Mouse (Mus musculus) retina, postnatal 1 day (tissue): ENCODE data around the gene Amh.

ENCODE experiments used
- DNase-seq: peaks from one replicate; pipeline ENCODE4 v3.0.0-alpha.2; 2012

The Amh gene

DNA sequence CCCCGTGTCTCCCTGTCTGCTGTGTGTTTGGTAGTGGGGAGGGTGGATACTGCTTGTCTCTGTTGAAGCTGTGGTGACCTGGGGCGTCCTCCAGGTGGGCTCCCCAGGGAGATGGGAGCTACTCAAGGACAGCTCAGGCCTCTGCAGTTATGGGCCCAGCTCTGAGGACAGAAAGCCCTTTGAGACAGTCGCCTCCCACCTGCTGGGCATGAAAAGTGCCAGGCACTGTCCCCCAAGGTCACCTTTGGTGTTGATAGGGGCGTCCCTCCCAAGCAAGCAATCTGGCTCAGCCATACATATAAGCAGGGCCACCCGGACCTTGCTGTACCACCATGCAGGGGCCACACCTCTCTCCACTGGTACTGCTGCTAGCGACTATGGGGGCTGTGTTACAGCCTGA, at the start of gene Amh:
Gene Amh (plus strand): TSS at position 328 of the 400 bp plus-strand sequence.
- DNase-seq, result no peak

DNA sequence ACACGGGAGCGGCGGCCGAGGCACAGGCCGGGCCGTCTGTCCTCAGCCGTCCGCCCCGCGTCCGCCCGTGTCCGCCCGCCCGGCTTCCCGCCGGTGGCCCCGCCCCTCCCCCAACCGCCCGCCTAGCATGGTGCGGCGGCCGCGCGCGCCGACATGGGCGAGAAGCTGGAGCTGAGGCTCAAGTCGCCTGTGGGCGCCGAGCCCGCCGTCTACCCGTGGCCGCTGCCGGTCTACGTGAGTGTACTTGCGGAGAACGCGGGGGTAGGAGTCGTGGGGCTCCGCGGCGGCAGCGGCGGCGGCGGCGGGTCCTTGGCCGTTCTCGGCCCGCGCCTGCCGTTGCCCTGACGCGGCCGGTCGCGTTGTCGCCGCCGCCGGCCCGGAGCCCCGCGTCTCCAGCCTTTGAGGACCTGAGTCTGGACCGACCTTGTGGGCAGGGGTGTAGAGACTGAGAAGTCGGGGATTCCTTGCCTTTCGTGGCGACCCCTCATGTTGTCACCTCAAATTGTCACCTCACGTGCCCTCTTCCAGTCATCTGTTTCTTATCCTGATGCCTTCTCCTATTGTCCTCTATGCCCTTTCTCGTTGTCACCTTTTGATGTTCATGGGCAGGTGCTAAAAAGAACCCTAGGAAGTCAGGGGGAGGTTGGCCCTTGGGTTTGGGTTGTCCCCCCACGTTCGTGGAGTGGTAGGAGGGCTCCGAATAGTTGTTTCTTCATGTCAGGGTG, 49.6 kb upstream of the Amh start:
- DNase-seq, result no peak

DNA sequence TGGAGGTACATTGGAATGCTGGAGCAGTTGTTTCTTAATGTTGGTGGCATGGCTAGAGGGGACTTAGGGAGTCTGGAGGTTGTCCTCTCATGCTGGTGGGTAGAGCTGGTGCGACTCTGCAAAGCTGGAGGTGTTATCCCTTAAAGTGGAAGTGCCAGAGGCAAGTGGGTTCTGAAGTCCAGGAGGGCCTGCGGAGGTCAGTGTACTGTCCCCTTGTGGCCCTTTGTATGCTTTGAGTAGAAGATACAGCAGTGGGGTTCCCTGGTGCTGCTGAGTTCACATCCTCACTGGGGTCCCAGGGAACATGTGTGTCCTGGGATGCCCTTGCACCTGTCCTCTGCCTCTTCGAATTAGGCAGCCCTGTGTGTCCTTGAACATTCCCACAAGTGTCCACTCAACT, 48.9 kb upstream of the Amh start:
- no peak for DNase-seq

DNA sequence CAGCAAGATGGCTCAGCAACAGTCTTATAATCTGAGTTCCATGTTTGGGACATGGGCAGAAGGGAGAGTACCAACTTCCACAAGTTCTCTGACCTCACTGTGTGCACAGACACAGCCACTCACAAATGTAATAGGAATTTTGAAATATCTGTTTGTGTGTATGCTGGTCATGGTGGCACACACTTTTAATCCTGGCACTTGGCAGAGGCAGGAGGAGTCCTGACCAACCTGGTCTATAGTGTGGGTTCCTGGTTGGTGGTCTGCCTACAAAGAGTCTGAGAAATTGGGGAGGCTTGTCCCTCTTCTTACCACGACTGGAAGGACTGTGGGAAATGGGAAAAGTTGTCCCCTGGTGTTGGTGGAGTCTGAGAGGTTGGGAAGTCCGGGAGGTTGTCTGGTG, 48.5 kb upstream of the Amh start:
- no peak for DNase-seq

DNA sequence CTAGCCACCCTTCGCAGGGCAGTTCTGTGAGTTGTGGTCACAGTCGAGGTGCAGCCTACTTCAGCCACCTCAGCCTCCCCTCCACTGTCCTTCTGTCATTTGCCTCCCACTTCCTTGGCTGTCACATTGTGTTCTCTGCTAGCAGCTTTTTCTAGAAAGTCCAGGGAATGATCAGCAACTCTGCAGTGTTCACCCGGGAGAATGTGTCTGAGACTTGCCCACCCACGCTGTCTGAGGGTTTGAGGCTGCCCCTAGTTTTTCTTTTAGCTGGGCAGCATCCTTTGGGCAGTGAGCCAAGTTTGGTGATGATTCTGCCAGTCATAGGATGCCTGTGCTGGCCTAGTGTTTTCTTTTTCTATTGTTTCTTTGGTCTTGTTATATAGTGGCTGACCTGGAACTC, 48.1 kb upstream of the Amh start:
- DNase-seq, result peak; percentile 9

DNA sequence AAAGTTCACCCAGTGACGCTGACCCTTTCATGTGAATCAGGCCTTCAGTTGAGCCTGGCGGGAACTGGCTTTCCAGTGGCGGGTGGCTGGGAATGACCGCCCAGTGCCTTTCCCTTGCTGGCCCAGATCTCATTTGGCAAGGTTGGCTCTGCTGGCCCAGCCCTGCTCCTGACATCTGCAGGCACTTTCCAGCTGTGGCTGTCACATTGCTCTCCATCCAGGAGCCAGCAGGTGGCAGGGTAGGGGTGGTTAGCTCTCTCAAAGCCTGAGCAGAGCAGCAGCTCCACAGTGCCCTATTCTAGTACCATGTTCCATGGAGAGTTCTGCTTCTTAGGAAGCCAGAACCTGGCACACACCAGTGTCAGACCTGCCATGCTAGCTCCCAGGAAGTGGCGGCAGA, 47.3 kb upstream of the Amh start:
- DNase-seq, result peak; percentile 57

DNA sequence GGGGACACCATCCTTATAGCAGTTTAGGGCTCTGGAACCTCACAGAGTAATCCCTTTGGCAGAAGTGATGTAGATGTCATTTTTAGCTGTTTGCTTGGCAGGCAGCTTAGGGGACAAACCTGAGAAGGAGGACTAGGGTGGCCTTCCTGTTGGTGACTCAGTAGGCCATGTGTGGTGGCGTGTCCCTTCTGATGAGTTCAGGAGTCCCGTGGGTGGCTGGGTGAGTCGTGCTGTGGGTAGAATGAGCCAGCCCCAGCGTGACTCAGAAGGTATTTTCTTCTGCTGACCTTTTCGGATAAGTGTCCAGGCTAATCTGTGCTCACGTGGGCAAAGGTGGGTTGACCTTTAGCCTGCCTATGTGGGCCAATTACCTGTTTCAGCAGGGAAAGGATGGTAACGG, 46.4 kb upstream of the Amh start:
- DNase-seq, result no peak

DNA sequence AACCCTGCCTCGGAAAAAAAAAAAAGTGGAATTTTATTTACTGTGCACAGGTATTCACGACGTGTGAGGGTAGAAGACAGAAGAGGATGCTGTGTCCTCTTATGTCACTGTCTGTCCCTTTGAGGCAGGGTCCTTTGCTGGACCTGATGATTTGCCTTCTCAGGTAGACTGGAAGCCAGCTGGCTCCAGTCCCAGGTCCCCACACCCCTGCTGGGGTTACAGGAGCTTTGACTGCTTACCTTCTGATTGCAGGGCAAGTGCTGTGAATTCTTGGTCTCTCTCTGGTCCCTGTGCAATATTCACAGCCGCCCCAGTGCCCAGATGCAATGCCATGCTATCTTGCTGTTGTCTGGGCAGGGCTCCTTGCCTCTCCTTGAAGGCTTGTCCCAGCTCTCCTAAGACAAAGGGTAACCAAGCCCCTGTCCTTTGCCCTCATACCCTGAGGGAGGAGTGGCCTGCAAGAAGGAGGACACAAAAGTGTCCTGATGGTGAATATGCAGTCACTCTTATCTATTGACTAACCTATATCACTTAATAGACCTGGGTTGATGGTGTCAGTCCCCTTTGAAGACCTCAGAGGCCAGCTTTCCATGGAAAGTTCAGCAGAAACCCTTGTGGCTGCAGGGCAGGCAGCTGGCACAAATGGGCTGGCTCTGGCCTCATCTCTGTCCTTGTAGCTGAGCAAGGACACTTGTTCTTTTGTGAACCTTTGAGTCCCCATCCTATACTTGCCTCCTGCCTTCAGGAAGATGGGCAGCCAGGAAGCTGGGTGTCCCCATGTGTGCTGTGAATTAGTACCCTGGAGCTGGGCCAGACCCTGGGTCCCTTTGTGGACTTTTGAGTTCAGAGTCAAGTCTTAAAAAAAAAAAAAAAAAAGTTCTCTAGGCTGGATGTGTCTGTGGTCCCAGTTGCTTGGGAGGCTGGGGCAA, 44.2 kb upstream of the Amh start:
- DNase-seq, result no peak

DNA sequence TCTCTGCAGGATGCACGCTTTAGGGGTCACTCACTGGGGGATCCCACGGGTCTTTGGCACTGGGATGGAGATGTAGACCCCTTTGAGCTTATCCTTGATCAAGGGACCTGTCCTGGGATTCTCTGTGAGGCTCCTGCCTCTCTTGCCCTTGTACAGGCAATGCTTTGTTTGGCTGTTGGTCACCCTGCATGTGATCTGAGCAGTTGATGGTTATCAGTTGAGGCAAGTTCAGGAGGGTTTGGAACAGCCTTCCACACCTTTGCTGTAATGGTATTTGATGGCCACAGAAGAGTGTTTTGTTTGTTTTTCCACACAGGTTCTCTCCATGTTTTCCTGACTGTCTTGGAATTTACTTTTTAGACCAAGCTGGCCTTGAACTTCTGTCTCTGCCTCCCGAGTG, 43.2 kb upstream of the Amh start:
- no peak for DNase-seq

DNA sequence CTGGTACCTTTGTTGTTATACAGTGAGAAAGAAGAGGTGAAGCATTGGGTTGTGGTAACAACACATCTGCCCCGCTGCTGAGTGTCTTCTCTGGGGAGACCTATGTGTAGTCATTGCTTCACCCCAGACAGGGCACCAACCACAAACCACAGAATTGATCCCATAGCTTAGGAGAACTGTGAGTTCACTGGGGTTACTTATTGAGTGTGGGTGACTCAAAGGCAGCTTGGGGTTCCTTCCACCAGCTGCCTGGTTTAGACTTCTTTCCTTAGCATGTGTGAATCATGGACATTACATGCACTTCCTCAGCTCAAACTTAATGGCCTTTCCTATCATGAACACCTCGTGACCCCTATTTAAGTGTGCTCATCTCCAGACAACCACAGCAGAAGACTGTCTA, 41.5 kb upstream of the Amh start:
- no peak for DNase-seq

DNA sequence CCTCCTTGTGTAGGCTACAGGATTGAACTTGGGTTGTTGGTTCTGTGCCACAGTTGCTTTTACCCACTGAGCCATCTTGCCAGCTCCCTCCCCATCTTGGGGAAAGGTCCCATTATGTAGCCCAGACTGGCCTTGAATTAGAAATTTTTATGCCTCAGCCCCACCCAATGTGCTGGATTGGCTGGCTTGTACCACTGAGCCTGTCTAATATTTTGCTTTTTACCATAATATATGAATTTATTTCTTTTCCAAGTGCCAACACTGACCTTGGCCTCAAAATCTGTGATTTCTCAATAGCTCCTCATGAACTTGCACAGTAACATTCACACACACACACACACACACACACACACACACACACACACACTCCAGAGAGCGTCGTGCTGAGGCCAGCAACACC, 39.3 kb upstream of the Amh start:
- no peak for DNase-seq

DNA sequence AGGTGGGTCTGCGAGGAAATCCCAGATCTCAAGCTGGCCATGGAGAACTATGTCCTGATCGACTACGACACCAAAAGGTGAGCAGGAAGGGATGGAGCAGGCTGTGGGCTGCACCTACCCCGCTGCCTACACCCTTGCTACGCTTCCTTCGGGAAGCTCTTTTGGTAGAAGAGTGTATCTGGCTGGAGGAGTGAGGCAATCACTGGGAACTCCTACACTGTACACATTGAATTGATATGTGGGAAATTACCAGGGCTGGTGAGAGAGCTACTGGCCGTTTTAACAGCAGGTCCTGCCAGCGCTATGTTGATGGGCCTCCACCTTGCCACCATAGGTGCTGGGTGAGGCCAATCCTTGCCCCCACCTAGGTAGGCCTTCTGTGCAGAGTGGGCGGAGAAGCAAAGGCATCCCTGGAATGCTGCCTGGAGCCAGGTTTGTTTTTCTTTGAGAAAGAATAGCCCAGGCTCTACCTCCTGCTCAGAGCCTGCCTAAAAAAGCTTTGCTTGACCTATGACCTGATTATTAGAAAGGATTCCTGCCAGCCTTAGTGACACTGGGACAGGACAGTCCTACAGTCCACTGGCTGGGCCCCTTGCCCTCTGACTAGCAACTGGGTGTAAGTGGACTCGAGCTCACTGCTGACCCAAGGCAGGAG, 38.8 kb upstream of the Amh start:
- DNase-seq, result no peak

DNA sequence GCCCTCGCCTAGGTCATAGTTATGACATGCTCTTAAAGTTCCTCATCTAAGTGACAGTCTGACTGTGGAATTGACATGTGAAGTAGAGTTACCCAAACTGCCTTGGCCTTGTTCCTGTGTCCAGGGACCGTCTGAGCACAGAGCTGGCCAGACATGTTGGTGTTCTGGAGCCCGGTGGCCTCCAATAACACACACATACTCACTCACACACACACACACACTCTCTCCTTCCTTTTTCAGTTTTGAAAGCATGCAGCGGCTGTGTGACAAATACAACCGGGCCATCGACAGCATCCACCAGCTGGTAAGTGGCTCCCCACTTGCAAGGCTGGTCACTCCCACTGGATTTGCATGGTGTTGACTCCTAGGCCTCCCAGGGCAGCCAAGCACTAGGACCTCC, 36.7 kb upstream of the Amh start:
- DNase-seq, result no peak

DNA sequence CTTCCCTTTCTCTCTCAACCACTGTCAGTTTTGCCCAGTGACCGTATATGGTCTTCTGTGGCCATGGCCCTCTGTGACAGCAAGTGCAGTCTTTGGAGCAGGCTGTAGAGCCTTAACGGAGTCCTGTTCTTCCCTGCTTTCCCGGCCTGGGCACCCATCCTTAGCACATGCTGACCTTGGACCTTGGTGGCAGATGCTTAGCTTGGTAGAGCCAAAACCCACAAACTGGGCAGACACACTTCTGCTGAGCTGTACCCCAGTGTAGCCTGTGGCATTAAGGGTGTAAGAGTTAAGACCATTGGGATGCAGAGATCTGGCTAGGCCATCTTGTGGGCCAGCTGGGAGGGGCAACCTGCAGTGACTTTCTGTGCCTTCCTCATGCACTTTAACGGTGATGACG, 31.2 kb upstream of the Amh start:
- DNase-seq, result no peak

DNA sequence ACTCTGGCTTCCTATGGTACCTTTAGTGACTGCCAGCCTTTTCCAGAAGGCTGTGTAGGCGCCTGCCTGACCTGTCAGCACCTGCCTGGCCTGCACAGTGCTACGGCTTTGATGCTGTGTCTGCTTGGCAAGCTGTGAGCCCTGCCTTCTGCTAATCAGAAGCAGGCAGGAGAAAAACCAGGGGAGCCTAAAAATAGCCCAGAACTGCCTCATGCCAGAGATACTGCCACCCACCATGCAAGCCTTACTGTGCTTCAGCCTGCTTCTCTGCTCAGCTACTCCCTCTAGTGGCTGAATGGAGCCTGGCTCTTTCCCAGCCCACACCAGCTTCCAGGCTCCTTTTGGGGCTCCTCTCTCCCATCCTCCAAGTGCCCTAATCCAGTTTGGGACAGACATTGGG, 30.5 kb upstream of the Amh start:
- peak; percentile 83 for DNase-seq

DNA sequence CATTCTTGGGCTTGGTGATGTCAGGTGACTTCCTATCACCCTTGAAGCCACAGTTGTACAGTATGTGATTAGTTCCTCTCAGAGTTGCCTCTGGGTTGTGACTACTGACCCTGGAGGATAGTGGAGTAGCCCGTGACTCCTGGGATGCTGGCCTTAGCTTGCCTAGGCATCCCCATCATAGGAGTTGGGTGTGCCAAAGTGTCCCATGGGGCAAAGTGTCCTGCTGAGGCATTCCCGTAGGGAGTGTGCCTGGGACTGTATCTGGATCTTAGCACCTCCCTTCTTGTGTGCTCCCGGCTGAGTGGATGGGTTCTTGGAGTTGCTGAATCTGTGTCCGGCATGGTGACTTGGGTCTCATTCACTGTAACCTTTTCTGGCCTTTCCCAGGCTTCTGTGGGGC, 30.1 kb upstream of the Amh start:
- DNase-seq, result no peak

DNA sequence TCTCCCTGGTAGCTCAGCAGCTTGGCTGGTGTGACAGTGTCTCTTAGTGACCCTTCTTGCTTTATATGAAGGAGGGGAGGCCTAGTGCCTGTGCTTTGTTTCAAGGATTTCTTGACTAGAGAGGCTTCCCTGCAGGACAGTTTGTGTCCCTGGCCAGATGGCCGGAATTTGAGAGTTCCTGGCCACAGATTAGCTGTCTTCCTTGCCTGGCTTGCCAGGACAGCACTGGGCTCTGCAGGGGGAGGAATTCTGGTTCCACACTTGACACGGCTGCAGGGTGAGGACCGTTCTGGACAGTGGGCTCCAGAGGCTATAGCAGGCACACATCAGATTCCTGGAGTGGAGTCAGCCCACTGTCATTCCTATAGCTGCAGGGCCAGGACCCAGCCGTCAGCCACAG, 29.3 kb upstream of the Amh start:
- DNase-seq, result no peak

DNA sequence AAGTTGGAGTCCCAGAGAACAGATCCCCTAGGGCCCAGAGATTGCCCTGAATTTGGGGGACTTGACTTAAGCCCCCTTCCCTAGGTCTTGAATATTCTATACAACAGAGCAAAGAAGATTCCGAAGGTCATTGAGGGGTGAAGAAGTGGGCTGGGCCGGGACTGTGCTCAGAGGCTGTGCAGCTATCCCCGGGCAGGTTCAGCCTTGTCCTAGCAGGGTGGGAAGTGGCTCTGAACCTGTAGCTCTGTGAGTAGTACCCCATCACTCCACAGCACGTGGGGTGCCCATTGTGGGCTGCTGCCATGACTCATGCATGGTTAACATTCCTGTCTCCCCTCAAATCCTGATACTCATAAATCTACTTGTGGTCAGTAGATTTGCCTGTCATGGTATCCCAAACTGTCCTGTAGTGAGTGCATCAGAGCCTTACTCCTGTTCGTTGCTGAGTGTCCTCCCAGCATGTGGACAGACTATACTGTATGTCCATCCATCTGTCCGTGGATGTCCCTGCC, 28.6 kb upstream of the Amh start:
- DNase-seq, result no peak

DNA sequence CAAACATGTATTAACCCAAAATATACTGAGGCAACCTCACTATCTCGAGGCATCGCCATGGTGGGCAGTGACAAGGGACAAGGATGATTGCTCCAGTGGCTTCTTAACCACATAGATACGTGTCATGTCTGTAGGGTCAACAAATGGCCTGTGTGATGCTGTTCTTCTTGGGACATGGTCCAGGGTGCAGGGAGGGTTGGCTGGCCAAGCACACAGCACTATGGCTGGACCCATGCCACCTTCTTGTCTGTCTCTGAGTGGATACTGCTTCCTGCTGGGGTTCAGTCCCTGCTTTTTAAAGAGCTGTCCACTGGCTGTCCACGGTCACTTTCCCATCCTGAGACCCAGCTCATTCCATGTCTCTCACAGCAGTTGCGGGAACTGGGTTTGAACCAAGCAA, 27.9 kb upstream of the Amh start:
- no peak for DNase-seq

DNA sequence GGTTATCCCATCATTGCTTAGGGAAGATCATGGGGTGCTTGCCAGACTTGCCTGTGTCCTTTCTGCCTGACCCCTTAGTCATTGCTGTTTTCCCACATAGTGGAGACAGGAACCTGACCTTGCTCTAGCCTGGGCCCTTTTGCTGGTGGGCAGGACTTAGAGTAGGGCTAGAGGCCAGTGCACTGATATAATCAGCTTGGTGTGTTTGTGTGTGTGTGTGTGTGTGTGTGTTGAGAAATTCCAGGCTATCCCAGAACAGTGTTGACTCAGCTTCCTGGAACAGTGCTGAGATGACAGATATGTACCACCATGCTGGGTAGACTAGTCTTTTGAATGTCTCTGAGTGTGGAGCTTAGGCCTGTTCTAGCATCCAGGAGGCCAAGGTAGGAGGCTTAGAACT, 25.5 kb upstream of the Amh start:
- DNase-seq, result no peak

DNA sequence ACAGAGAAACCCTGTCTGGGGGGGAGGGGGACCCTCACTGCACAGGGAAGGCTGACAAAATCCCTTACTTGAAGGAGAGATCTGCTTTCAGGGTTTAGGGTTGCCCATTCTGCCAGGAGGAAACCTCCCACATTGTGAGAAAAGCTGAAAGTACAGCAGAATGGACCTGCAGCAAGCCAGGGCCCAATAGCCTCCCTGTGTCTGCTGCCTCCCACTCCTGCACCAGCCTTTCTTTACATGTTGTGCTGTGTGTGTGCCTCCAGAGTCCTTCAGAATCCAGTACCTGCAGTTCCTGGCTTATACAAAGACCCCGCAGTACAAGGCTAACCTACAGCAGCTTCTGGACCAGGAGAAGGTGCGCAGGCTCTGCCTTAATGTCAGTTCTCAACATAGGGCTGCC, 20.7 kb upstream of the Amh start:
- DNase-seq, result no peak

DNA sequence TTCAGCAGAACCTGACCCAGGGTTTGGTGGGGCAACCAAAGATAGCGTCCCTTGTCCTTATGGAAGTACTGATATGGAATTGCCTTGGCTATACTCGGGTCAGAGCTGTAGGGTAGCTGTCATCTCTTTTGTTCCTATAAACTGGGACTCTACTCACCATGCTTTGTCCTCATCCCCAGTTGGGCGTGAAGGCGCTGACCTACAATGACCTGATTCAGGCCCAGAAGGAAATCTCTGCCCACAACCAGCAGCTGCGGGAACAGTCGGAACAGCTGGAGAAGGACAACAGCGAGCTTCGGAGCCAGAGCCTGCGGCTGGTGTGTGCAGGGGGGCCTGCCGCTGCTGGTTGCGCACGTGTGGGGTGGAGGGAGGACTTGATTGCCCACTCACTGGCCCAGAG, 20.2 kb upstream of the Amh start:
- DNase-seq, result no peak

DNA sequence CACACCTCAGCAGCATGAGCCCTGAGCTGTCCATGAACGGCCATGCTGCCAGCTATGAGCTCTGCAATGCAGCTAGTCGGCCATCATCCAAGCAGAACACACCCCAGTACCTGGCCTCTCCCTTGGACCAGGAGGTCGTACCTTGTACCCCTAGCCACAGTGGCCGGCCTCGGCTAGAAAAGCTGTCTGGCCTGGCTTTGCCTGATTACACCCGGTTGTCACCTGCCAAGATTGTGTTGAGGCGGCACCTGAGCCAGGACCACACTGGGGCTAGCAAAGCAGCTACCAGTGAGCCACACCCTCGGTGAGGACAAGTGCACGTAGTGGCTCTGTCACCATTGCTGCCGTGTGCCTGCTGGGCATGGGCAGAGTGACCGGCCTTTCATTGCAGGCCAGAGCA, 19.1 kb upstream of the Amh start:
- DNase-seq, result no peak

DNA sequence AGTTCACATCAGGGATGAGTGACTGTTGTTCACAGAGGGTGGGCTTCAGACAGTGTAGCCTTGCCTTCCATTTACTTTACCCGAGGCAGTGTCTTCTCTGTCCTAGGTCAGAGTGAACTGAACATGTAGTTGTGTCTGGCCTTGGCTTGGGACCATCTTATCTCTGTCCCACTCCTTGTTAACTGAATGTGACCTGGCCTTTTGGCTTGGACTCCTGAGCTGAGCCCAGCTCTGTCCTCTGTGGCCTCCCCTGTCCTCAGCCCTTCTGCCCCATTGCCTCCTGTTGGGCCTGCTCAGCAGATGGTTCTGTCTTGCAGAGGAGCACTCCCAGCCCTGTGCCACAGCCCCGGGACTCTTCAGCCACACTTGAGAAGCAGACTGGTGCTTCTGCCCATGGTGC, 17.5 kb upstream of the Amh start:
- DNase-seq, result no peak
